Mouse (Mus musculus) gastrocnemius, adult 8-10 months (tissue): ENCODE data around the gene Glrp1. TPM values are rescaled to one million over a fixed set of nuclear protein-coding genes. Genes with fewer than 3 reads are reported as not detected.

Source experiments
- DNase-seq, 2 experiments: peaks; one replicate each; pipeline ENCODE4 v3.0.0; 2022; ENCODE audit warnings: low spot score in 2 of 2
- total RNA-seq, 4 experiments: library from RNA; stranded (reverse); gene quantifications; 2 replicates each; pipeline ENCODE4 v1.2.4; 2022

Glrp1 gene
- not detected for total RNA-seq

DNA sequence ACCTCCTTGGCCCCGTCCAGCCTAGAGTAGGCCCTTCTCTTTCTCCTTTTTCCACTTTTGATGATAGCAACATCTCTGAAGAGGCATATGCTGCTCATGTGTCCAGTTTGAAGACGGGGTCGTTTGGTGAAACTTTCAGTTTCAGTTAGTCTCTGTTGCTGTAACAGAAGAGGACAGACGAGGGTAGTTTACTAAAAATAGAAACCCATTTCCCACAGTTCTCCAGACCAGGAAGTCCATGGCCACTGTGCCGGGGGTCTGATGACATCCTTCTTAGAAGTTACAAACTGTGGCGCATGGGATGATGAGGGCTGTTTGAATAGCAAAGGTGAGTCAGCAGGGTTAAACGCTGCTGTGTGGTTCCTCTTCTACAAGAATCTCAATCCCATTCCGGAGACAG, at the start of gene Glrp1:
Glrp1 (minus strand) TSS at position 278 of the 400 bp plus-strand sequence.
- DNase-seq: no peak

DNA sequence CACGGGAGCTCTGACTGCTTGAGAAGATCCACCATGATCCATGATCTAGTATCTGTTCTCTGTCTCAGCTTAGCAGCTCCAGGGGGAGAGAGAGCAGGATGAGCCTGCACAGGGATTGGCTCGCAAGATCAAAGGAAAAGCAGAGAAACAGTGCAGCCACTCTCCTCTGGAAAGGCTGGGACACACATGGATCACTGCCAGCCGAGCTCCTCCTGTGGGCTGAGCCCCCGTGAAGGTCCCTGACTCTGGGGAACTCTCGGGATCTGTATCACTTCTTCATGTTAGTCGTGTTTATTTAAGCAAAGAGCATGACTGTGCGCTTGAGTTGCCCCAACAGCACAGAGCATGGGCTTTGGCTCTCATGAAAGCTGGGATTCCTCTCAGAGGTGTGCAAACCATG, 49.4 kb upstream of the Glrp1 start:
- DNase-seq: no peak

DNA sequence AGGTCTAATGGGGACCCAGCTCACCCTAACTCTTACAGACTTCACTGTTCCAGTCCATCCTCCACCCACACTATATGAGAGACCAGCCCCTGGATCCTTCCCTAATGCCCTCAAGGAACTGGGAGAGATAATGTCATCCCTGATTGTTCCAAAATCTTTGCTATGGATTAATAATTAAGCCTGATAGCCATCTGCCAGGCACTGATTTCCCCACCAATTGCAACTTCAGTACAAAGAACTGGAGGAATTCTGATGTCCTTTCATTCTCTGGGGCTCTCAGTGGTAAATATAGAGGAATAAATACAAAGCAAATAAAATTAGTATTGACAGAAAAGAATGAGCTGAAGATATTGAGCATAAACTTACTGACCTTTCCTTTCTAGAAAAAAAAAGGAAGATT, 48.9 kb upstream of the Glrp1 start:
- no peak for DNase-seq

DNA sequence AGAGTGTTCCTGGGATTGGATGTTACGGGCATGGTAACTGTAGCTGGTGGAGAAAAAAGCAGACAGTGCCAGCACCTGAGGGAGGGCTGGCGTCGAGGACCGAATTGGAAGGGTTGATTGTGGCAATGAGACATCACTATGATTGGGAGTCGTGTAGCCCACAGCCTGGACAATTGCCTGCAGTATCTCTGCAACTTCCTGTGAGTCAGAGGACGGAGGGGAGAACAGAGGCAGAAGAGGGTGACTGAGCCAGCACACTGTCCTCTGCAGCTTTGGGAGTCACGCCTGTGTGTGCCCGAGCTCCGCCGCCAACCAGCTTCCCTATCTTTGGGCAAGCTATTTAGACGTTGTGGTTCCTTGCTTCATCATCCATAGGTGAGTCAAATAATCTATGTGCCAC, 46.5 kb upstream of the Glrp1 start:
- DNase-seq: no peak

DNA sequence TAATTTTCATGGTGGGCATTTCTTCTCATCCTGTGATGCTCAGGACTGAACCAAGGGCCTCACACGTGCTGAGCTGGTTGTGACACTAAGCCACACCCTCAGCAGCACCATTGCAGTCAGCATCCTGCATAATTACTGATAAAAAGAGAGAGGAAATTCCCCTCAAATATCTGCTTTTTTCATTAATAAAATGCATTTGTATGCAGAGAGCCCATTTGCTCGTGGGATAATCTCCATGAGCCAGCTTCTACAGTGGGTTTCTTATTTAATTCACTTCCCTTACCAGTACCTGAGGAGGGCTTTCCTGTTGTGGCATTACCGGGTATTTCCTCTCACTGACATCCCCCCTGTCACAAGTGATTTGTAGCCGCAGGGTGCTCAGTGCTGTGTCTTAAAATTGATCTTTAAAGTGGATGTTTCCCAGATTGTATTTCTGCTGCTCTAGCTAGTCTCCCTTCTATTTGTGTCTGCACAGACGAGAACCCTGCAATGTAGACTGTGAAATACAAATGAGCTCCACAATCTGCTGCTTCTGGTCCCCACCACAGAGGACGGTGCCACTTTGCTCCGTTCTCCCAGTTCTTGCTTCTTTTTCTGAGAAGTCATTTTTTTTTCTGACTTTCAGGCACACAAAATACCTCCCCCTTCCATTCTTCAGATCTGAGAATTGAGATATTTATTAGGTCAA, 43.8 kb upstream of the Glrp1 start:
- DNase-seq: no peak

DNA sequence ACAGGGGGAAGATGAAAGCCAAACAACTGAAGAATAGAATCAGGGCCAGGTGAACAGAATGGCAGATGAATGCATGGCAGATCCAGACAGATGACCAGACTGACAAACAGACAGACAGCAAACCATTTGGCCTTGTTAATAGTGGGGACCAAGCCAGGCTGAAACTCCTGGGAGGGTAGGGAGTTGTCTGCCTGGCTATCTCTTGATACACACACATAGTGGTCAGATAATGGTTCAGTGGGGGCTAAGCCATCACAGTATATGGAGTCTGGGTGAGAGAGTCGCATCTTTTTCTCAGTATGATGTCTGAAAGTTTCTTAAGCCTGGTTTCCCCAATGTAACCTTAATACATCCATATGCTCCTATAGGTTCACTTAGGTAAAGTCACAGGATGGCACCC, 39.4 kb upstream of the Glrp1 start:
- no peak for DNase-seq

DNA sequence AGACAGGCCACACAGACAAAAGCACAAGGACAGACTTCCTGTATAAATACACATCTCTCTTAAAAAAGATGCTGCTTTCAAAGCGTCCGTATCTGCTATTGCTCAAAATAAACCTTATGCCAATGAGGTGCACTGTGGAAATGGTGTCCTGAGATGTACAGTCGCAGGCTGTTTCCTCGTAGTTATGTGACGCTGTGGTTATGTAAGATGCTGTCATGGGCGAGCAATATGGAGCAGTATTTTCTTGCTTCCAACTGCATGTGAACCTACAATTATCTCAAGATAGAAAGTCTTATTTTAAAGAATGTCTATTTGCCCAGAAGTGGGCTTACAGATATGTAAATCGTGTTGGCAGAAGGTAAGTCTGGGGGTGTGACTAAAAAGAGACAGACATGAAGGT, 37.3 kb upstream of the Glrp1 start:
- DNase-seq: no peak

DNA sequence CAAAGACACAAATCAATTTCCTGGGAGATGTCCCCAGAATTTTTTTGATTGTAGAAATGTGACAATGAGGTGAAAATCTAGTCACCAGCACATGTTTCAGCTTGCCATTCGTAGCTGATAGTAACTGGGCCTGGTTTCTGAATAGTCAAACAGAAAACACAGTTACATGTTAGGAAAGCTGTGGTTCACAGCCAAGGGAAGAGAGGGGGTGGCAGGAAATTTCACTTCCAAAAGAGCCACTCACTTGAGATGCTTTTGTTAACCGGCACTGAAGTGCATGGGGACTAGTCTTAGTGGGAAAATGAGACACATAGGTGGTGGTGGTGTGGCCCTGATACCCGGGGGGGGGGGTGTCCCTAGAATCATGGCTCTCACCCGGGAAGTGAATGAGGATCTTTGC, 33.7 kb upstream of the Glrp1 start:
- no peak for DNase-seq

DNA sequence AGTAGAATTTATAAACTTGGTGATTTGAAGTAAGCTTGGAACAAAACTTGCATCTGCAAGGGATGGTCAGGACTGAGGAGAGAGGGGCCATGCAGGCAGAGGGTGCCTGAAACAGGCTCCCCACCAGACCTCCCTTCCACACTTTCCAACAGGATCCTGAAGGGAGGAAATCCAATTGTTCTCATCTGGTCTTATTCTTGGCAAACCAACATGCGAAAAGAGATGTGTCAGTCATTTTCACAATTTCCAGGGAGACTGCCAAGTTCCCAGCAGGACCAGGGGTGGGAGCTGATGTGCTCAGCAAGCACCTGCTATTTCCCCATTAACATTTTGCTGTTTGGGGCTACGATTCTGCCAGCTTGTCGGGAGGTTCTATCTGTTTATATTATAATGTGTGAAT, 30.0 kb upstream of the Glrp1 start:
- no peak for DNase-seq

DNA sequence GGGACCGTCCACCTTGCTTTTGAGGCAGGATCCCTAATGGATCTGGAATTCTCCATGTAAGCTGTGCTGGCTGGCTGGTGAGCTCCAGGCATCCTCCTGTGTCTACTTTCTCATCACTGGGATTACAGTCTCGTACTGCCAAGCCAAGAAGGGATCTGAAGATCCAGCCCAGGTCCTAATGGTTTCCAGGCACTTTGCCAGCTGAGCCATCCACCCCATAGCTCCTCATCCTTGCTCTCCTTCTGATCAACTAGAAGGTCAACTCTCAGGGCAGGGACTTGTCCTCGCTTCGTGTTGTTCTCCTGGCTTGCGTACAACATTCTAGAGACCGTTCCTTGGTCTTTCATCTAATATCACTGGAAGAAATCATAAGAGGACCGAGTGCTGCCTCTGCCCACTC, 29.4 kb upstream of the Glrp1 start:
- no peak for DNase-seq

DNA sequence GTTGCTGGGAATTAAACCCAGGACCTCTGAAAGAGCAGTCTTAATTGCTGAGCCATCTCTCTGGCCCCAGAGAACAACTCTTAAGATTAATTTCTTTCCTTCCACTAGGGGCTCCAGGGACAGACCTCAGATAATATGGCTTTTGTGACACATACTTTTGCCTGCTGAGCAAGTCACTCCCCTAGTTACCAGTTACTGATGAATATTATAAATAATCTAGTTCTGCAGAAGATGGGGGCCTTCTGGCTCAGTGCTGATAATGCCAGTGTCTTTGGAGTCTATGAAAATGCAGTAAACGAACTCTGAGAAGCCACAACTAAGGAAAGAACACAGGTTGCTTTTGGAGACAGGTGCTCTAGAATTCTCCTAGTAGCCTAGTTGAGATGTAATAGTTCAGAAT, 26.4 kb upstream of the Glrp1 start:
- no peak for DNase-seq

DNA sequence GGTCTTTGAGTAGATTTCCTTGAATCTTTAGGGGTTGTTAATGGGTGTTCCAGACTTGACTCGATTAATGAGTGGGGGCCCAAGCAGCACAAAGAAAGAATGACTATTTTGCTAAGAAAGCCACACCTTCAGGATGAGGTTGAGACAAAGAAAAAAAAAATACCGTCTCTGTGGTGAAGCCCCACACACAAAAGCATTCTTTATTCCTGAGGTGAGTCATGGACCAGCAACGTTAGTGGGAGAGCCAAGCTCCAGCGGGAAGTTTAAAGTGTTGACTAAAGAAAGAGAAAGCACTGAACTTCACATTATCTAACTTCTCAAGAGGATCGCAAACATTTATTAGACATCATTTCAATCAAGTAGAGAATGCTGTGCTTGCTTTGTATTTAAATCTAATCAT, 24.2 kb upstream of the Glrp1 start:
- DNase-seq: no peak

DNA sequence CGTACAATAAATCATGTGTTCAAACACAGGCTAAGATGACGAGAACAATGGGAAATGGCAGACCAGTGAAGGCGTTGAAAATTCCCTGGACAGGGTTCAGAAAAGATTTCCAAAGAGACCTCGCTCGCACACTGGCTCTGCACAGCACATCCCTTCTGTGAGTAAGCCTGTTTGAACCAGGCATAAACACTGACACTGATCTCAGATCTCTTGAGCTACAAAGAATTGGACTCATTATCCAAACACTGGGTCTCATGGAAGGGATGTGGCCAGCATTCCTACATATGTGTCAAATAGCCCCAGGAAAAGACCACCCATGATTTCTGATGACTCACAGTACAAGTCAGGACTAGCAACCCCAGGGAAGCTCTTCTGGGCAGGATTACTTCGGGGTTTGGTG, 16.3 kb upstream of the Glrp1 start:
- DNase-seq: no peak

DNA sequence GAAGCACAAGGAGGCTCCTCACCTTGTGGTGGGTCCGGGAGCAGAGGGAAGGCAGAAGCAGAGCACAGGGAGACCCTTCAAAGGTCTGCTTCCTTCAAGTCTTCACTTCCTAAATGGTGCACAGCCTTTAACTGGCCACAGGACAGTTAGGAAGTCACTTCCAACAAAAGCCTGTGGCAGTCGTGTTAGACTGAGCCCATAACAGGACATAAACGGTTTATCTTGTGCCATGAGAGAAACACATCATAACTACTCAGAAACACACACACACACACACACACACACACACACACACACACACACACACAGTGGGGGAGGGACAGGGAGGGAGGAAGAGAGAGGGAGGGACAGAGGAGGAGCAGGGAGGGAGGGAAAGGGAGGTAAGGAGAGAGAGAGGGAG, 15.8 kb upstream of the Glrp1 start:
- no peak for DNase-seq

DNA sequence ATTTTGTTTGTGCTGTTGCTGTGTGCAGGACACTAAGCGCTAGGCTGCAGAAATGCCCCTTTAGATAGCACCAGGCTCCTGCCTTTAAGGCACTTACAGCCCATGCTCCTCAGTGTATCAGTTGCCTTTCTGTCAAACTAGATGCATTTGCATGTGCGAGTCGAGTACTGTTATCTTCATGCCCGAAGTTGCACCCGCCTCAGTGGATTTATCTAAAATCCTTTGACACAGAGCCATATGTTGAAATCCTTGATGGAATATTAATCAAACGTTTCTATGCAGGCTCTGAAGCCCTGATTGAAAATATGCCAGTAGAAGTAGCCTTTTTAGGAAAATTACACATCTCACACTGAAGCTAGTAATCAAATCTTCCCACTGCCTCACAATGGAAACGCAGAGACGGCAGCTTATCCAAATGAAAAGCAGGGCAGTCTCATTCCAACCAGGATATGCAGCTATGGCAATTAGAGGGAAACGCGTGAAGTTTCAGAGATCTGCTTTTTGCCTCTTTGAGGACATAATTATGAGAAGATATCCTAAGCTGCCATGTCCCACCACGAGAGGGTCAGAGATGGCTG, 11.4 kb upstream of the Glrp1 start:
- no peak for DNase-seq

DNA sequence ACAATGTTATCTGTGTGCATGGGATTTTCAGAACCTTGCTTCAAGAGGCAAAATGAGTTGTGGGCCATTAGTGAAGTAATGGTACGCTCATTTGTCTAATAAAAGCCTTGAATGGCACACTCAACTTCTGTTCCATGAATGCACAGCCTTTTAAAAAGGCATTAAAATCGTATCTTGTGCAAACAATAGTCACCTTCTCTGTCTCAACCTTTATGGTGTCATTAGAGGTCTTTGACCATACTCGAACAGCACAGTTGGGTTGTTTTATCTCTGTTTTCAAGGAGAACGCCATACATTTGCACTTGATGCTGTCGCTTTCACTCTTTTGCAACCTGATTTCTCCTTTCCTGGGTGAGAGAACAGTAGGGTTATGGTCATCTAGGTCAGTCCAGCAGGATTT, 3.7 kb upstream of the Glrp1 start:
- no peak for DNase-seq

DNA sequence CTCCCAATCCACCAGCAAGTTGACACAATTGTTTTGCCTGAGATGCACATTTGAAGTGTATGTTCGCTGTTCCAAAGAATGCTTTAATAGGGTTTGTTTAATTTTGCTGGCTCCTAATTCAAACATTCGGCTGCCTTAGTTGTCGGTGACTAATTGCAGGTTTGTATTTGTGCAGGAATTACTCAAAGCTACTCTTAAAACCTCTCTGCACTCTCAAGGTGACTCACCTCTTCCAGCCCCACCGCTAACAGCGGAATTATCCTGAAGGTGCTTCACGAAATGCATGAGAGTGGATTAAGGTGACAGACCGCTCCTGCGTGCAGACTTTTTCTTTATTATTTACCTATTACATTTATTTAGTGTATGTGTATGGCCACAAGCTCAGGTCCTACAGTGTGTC, 2.0 kb downstream of the Glrp1 start:
- DNase-seq: no peak

DNA sequence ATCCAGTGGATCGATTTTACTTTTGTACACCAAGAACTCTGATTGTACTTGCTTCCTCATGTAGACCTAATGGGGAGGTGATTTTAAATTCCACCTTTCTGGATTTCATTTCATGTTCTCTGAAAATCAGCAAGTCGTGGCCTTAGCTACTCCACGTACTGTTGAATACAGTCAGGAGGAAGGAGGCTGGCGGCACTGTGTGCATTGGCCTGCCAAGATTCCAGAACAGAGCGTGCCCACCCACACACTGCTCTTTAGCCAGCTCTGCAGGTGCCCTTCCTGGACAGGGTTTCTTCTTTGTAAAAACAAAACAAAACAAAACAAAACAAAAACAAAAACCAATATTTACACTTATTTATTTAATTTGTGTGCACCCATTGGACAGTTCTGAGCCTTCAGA, 2.7 kb downstream of the Glrp1 start:
- no peak for DNase-seq

DNA sequence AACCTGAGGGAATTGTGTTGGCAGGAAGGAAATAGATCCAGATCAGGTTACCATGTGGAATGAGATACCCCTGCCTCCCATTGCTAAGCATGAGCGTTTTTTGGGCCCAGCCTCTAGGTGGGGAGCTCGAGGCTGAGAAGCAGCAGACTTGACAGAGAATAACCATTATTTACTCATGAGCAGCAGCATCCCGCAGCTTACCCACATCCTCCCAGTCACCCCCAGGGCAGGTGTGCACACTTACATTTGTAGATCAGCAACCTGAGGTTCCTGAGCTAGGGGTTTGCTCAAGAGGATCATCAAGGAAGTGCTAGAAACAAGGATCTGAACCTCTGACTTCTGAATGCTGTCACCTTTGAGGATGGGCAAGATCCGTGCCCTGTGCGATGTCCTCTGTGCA, 3.5 kb downstream of the Glrp1 start:
- DNase-seq: no peak

DNA sequence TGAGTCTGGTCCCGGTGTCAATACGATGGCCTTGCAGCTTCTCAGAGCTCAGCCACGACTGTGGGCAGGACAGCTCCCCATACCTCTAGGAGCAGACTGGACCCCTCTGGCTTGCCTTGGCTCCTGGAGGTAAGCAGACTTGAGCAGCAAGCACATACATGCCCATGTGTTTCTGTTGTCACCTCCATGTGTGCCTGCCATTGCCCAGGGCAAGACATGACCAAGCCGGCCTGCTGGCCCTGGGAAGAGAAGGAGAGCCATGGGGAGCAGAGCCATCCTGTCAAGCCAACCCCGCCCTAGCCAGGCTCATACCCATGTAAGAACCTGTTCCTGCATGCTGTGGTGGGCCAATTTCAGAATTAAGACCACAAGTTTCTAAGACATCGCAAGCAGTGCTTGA, 4.2 kb downstream of the Glrp1 start:
- no peak for DNase-seq

DNA sequence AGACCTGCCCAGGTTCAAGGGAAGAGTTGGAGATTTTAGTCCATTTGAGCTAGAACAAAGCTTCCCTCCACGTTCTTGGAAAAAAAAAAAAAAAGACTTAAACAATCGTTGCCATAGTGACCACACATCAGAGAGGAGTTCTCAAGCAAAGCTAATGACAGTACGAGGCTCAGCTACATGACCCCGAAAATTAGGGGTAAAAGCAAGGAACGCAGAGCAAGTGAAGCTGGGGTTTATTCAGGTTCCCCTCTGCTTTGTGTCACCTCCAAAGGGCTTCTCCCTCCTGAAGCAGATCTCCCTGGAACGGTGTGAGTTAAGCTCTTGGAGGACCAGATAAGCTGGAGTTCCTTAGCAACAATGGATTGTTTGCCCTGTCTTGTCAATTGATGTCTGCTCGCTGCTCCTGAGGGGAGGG, 5.3 kb downstream of the Glrp1 start:
- DNase-seq: no peak

DNA sequence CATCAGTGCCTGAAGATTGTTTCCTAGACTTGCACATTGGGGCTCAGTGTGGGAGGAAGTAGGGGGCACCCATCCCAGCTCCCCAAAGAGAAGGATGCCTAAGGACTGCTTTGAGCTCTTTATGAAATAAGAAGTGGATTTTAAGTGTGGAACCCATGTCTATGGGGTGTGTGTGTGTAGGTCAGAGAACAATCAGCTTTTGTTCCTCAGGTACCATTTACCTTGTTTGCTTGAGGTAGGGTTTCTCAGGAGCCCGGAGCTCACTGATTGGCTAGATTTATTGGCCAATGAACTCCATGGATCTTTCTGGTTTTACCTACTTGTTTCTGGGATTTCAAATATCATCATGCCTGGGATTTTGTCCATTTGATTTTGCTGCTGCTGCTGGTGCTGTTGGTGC, 7.0 kb downstream of the Glrp1 start:
- no peak for DNase-seq

DNA sequence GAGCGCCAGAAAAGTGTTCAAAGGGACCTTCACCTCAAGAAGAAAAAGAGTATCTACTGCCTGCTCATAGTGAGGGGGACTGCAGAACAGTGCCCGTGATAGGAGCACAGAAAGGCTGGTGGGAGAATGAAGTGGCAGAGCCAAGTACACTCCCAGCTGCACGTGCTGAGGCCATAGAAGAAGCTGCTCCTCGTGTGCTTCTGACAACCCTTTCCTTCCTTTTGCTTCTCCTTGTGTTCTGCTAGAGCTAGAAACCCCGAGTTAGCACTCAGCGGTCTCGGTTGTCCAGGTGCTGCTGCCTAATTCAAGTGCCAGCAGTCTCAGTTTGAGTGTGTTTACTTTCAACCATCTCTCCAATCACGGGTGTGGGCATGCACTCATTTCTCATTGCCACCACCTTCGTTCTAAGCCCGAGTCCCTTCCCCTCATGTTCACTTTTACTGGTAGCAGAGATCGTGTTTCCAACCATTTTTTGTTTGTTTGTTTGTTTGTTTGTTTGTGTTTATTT, 10.6 kb downstream of the Glrp1 start:
- DNase-seq: no peak

DNA sequence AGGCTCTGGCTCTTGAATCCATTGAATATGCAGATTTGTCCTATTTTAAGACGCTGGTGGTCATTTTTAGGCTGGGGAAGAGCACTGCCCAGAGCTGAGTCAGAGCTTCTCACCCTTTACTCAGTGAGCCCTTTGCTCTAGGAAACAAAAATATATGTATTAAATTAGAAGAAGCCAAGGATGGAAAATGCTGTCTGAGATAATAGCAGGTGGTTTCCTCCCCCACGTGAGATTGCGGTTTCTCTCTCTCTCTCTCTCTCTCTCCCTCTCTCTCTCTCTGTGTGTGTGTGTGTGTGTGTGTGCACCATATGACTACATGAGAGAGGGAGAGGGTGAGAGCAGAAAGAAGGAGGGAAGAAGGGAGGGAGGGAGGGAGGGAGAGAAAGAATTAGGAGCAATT, 12.5 kb downstream of the Glrp1 start:
- no peak for DNase-seq
